Mouse (Mus musculus): ENCODE results near the gene Rnf103.

DNA sequence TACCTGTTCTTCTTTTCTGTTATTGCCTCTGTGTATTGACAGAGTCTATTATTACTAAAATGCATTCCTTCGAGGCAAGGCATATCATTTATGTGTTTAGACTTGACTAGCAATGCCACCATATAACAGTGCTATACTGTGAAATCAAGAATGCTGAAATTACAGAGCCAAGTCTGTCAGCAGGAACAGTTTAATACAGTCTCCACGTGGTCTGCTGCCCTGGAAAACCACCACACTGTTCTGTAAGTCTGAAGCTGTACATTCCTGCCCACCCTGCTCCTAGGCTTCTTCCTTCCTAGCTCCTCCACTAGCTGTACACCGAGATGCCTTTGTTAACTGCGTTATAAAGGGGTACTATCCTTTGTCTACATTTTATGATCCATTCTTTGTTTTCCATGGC lies 1.6 kb upstream of the Rnf103 start:
- no peak for TF ChIP-seq CTCF (IDR thresholded peaks at IDR 0.05; ENCODE audit: control insufficient read depth, insufficient read depth, insufficient read length)
- TF ChIP-seq MYOG (IDR thresholded peaks at IDR 0.05; ENCODE audit: control insufficient read depth, extremely low read depth, insufficient read length): no peak
- no peak for TF ChIP-seq MYOD1 (IDR thresholded peaks at IDR 0.05; ENCODE audit: control insufficient read depth, insufficient read length, low read depth)
- TF ChIP-seq CEBPB (IDR thresholded peaks at IDR 0.05; ENCODE audit: low read depth): no peak
- no peak for TF ChIP-seq MAX (IDR thresholded peaks at IDR 0.05)
